Mouse (Mus musculus): Measurements from ENCODE around the gene Prcd.

The Prcd gene

GRCm38 (mm10) chr11:116693899-116694249 lies 40.5 kb downstream of the Prcd start:
- DNase-seq, result no peak

DNA sequence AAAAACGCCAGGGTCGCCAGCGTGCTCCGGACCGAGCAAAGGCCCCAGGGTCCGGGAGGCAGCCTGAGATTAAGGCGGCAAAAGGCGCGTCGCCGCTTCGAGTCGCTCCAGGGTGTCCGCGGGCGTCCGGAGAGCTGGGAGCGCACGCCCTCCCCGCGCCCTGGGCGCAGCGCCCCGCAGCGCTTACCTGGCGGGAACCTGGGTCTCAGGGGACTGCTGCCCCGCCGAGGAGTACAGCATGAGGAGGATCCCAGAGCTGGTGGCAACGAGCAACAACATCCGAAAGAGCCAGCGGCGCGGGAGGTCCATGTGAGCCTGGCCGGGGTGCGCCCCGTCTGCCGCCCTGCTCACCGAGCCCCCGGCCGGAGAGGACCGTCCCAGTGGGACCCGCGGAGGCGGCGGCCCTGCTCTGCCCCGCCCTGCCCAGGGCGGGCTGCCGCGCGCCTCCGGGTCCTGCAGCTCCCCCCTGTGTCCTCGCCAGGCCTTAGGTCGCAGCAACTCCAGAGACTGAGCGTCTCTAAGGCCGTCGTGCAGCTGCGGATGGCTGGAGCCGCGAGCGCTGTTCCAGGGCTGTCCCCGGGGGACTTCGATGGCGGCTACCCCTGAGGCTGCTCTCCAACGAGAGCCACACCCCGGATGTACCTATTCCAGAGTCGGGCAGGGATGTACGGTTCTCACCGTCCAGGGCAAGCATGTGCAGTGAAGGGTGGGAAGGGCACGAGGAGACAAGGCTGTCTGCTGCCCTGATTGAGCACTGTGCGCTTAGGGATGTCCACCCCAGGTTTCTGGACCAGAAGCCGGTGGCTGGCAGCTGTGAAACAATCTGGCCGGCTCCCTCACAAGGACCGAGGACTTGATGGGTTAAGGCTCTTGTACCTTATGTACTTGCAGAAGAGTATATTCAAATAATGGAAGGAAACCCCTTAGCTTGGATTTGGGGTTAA lies 41.2 kb downstream of the Prcd start:
- peak in 1 of 2 experiments; percentile 68 for DNase-seq

- DNase-seq, result peak in 1 of 2 experiments; percentile 61
Observed at GRCm38 (mm10) chr11:116695194-116695880, 42.0 kb downstream of the Prcd start.

- no peak for DNase-seq
Observed at GRCm38 (mm10) chr11:116696426-116696825, 43.1 kb downstream of the Prcd start.

DNA sequence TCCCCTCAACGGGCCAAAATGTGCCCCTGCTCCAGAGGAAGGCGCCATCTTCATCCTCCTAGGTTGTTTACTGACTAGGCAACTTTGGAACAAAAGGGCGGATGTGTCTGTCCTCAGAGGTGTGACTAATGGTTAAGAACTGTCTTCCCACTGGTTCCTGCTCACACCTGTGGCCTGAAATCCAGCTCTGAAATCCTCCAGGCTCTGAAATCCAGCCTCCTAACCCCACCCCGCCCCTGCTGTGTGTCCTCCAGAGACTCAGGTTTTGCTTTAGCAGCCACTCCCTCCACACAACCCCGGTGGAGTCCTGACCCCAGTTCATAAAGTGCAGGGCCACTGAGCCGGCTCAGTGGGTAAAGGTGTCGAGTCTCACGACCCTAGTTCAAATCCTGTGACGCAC lies 44.2 kb downstream of the Prcd start:
- no peak for DNase-seq

DNA sequence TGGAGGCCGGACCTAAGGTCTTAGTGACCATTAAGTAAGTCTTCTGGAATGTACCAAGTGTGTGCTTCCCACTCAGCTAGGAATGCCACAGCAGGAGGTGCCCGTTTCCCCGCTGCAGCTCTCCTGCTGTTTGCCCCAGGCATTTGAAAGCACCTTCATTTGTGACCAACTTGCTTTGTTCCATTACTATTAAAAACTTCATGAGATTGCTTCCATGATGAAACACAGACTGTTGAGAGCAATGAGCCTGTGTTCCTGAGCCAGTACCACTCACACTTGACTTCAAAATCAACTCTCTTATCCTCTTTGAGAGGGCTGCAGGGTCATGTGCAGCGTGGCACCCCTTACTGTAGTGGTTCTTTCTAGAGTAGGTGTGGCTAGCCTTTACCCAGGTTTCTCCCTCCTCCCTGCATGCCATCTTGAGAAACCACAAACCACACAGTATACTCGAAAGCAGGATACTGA lies 48.1 kb downstream of the Prcd start:
- DNase-seq, result peak in 1 of 2 experiments; percentile 70

DNA sequence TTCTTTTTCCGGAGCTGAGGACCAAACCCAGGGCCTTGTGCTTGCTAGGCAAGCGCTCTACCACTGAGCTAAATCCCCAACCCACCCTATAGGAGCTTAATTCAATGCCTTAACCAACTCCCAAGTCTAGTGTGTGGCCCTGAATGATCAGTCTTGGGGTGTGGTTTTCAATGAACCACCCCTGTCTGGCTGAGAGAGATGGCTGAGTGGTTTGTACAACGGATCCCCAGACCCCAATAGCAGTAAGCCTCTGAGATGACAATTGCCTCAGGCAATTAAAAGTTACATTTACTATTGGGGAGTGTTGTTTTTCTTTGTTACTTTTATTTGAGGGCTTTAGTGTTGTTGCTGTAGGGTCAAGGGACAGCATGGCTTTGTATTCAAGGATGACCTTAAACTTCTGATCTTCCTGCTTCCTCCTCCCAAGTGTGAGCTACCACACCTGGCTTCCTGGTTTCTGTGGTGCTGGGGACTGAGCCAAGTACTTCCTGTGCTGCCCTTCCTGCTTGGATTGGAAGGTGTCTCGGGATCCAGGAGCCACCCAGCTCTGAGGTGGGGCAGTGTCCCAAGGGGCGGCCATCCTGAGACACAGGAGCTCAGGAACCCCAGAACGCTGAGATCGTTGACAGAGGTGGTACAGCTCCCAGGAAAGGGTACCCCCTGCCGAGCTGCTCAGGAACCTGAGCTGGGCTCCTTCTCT lies 51.2 kb downstream of the Prcd start:
- DNase-seq, result no peak

GRCm38 (mm10) chr11:116705204-116705608 lies 51.9 kb downstream of the Prcd start:
- DNase-seq, result no peak

- DNase-seq, result no peak
Observed at GRCm38 (mm10) chr11:116706363-116706762, 53.0 kb downstream of the Prcd start.

- no peak for DNase-seq
Observed at GRCm38 (mm10) chr11:116710171-116710570, 56.8 kb downstream of the Prcd start.

- DNase-seq, result no peak
Observed at GRCm38 (mm10) chr11:116710793-116711192, 57.5 kb downstream of the Prcd start.

DNA sequence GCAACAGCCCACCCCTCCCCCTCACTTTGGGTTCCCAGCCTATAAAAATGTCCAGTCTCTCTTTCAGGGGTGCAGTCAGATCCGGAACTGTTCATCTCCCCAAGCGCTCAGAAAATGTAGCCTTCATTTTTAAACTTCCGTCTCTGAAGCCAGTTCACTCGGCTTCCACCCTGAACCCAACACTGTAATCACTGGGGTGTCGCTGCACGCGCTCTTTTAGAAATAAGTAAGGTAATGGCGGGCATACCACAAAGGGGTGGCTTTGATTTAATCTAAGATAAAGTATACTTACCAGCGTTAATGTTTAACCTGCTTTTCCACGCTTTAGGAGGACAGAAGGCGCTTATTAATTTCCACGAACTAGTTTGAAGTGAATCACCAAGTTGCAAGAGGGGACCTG lies 60.7 kb downstream of the Prcd start:
- DNase-seq, result peak in 1 of 2 experiments; percentile 46
